Mouse (Mus musculus): ENCODE results near the gene Gm26661.

The Gm26661 gene

GRCm38 (mm10) chr14:7826151-7826937 lies 35.0 kb downstream of the Gm26661 start:
- Histone ChIP-seq H3K36me3 (ENCODE audit: insufficient read depth, low read length) (peaks cover 15% of the 10 kb centered on the region; the same call in 1 of the 2 replicates), H3K27me3 (ENCODE audit: insufficient read depth, low read length) (no peaks in the 10 kb centered on the region), H3K4me3 (replicated peaks; ENCODE audit: low read length) (peak overlapping the region; percentile 43), H3K4me1 (replicated peaks; ENCODE audit: low read depth, low read length) (peaks cover 61% of the 10 kb centered on the region), H3K9me3 (ENCODE audit: low read length) (no peaks in the 10 kb centered on the region)
- TF ChIP-seq CTCF (conservative IDR thresholded peaks at IDR 0.05; ENCODE audit: low read length) (no peak), NANOG (IDR thresholded peaks at IDR 0.05; ENCODE audit: borderline replicate concordance, low read length) (no peak), POU5F1 (IDR thresholded peaks at IDR 0.05; ENCODE audit: borderline replicate concordance, low read length) (no peak)

- H3K4me1 ChIP-seq (replicated peaks; ENCODE audit: low read depth, low read length), result peaks cover 58% of the 10 kb centered on the region
- no peaks in the 10 kb centered on the region for H3K27me3 ChIP-seq (ENCODE audit: insufficient read depth, low read length)
- H3K36me3 ChIP-seq (ENCODE audit: insufficient read depth, low read length), result peaks cover 9% of the 10 kb centered on the region; the same call in 1 of the 2 replicates
- H3K4me3 ChIP-seq (replicated peaks; ENCODE audit: low read length), result no peak overlapping the region
- TF ChIP-seq NANOG (IDR thresholded peaks at IDR 0.05; ENCODE audit: borderline replicate concordance, low read length), result no peak
- no peak for TF ChIP-seq POU5F1 (IDR thresholded peaks at IDR 0.05; ENCODE audit: borderline replicate concordance, low read length)
- TF ChIP-seq CTCF (conservative IDR thresholded peaks at IDR 0.05; ENCODE audit: low read length), result no peak
- no peaks in the 10 kb centered on the region for H3K9me3 ChIP-seq (ENCODE audit: low read length)
Measured at GRCm38 (mm10) chr14:7829181-7829580, 37.8 kb downstream of the Gm26661 start.

- Histone ChIP-seq H3K27me3 (ENCODE audit: insufficient read depth, low read length) (no peaks in the 10 kb centered on the region), H3K9me3 (ENCODE audit: low read length) (no peaks in the 10 kb centered on the region), H3K4me3 (replicated peaks; ENCODE audit: low read length) (no peak overlapping the region), H3K4me1 (replicated peaks; ENCODE audit: low read depth, low read length) (peaks cover 31% of the 10 kb centered on the region), H3K36me3 (ENCODE audit: insufficient read depth, low read length) (peaks cover 15% of the 10 kb centered on the region)
- TF ChIP-seq CTCF (conservative IDR thresholded peaks at IDR 0.05; ENCODE audit: low read length) (no peak), NANOG (IDR thresholded peaks at IDR 0.05; ENCODE audit: borderline replicate concordance, low read length) (no peak), POU5F1 (IDR thresholded peaks at IDR 0.05; ENCODE audit: borderline replicate concordance, low read length) (no peak)
Measured at GRCm38 (mm10) chr14:7831770-7832439, 40.5 kb downstream of the Gm26661 start.

- TF ChIP-seq POU5F1 (IDR thresholded peaks at IDR 0.05; ENCODE audit: borderline replicate concordance, low read length) (no peak), CTCF (conservative IDR thresholded peaks at IDR 0.05; ENCODE audit: low read length) (no peak), NANOG (IDR thresholded peaks at IDR 0.05; ENCODE audit: borderline replicate concordance, low read length) (no peak)
- H3K36me3 ChIP-seq (ENCODE audit: insufficient read depth, low read length), result peaks cover 19% of the 10 kb centered on the region
- H3K27me3 ChIP-seq (ENCODE audit: insufficient read depth, low read length), result no peaks in the 10 kb centered on the region
- no peaks in the 10 kb centered on the region for H3K9me3 ChIP-seq (ENCODE audit: low read length)
- H3K4me3 ChIP-seq (replicated peaks; ENCODE audit: low read length), result no peak overlapping the region
- H3K4me1 ChIP-seq (replicated peaks; ENCODE audit: low read depth, low read length), result peaks cover 28% of the 10 kb centered on the region
Measured at GRCm38 (mm10) chr14:7832440-7832783, 41.0 kb downstream of the Gm26661 start.

GRCm38 (mm10) chr14:7833458-7833857 lies 42.1 kb downstream of the Gm26661 start:
- TF ChIP-seq POU5F1 (IDR thresholded peaks at IDR 0.05; ENCODE audit: borderline replicate concordance, low read length), result no peak
- TF ChIP-seq CTCF (conservative IDR thresholded peaks at IDR 0.05; ENCODE audit: low read length), result no peak
- TF ChIP-seq NANOG (IDR thresholded peaks at IDR 0.05; ENCODE audit: borderline replicate concordance, low read length), result no peak
- H3K27me3 ChIP-seq (ENCODE audit: insufficient read depth, low read length), result no peaks in the 10 kb centered on the region

GRCm38 (mm10) chr14:7838564-7839089 lies 47.2 kb downstream of the Gm26661 start:
- H3K27me3 ChIP-seq (ENCODE audit: insufficient read depth, low read length), result no peaks in the 10 kb centered on the region
- H3K36me3 ChIP-seq (ENCODE audit: insufficient read depth, low read length), result peaks cover 17% of the 10 kb centered on the region
- no peak overlapping the region for H3K4me3 ChIP-seq (replicated peaks; ENCODE audit: low read length)
- H3K4me1 ChIP-seq (replicated peaks; ENCODE audit: low read depth, low read length), result peaks cover 46% of the 10 kb centered on the region
- no peaks in the 10 kb centered on the region for H3K9me3 ChIP-seq (ENCODE audit: low read length)
- no peak for TF ChIP-seq POU5F1 (IDR thresholded peaks at IDR 0.05; ENCODE audit: borderline replicate concordance, low read length)
- no peak for TF ChIP-seq NANOG (IDR thresholded peaks at IDR 0.05; ENCODE audit: borderline replicate concordance, low read length)
- no peak for TF ChIP-seq CTCF (conservative IDR thresholded peaks at IDR 0.05; ENCODE audit: low read length)

More at GRCm38 (mm10) chr14:7833458-7833857, 42.1 kb downstream of the Gm26661 start:
- no peaks in the 10 kb centered on the region for H3K9me3 ChIP-seq (ENCODE audit: low read length)
- peaks cover 15% of the 10 kb centered on the region for H3K36me3 ChIP-seq (ENCODE audit: insufficient read depth, low read length)
- H3K4me1 ChIP-seq (replicated peaks; ENCODE audit: low read depth, low read length), result peaks cover 31% of the 10 kb centered on the region
- no peak overlapping the region for H3K4me3 ChIP-seq (replicated peaks; ENCODE audit: low read length)

- Histone ChIP-seq H3K4me1 (replicated peaks; ENCODE audit: low read depth, low read length) (peaks cover 46% of the 10 kb centered on the region), H3K9me3 (ENCODE audit: low read length) (no peaks in the 10 kb centered on the region), H3K4me3 (replicated peaks; ENCODE audit: low read length) (no peak overlapping the region), H3K27me3 (ENCODE audit: insufficient read depth, low read length) (no peaks in the 10 kb centered on the region), H3K36me3 (ENCODE audit: insufficient read depth, low read length) (peaks cover 19% of the 10 kb centered on the region)
- no peak for TF ChIP-seq POU5F1 (IDR thresholded peaks at IDR 0.05; ENCODE audit: borderline replicate concordance, low read length)
- no peak for TF ChIP-seq CTCF (conservative IDR thresholded peaks at IDR 0.05; ENCODE audit: low read length)
- TF ChIP-seq NANOG (IDR thresholded peaks at IDR 0.05; ENCODE audit: borderline replicate concordance, low read length), result no peak
Measured at GRCm38 (mm10) chr14:7839950-7840514, 48.6 kb downstream of the Gm26661 start.
